Mouse (Mus musculus): ENCODE data around the gene Slc7a5.

Gene Slc7a5

GRCm38 (mm10) chr8:121848495-121848894 lies 59.0 kb downstream of the Slc7a5 start:
- no peak for TF ChIP-seq NANOG (IDR thresholded peaks at IDR 0.05; ENCODE audit: borderline replicate concordance, low read length)
- no peak for TF ChIP-seq CTCF (conservative IDR thresholded peaks at IDR 0.05; ENCODE audit: low read length)
- no peak for TF ChIP-seq POU5F1 (IDR thresholded peaks at IDR 0.05; ENCODE audit: borderline replicate concordance, low read length)
- Histone ChIP-seq H3K4me1 (replicated peaks; ENCODE audit: low read depth, low read length) (peaks cover 30% of the 10 kb centered on the region), H3K4me3 (replicated peaks; ENCODE audit: low read length) (no peak overlapping the region), H3K27me3 (ENCODE audit: insufficient read depth, low read length) (peaks cover 8% of the 10 kb centered on the region; the same call in 1 of the 2 replicates), H3K9me3 (ENCODE audit: low read length) (no peaks in the 10 kb centered on the region), H3K36me3 (ENCODE audit: insufficient read depth, low read length) (no peaks in the 10 kb centered on the region)

- H3K27me3 ChIP-seq (ENCODE audit: insufficient read depth, low read length): peaks cover 8% of the 10 kb centered on the region; the same call in 1 of the 2 replicates
- no peaks in the 10 kb centered on the region for H3K9me3 ChIP-seq (ENCODE audit: low read length)
- H3K36me3 ChIP-seq (ENCODE audit: insufficient read depth, low read length): no peaks in the 10 kb centered on the region
- H3K4me3 ChIP-seq (replicated peaks; ENCODE audit: low read length): no peak overlapping the region
- TF ChIP-seq POU5F1 (IDR thresholded peaks at IDR 0.05; ENCODE audit: borderline replicate concordance, low read length) (no peak), NANOG (IDR thresholded peaks at IDR 0.05; ENCODE audit: borderline replicate concordance, low read length) (no peak), CTCF (conservative IDR thresholded peaks at IDR 0.05; ENCODE audit: low read length) (no peak)
- peaks cover 25% of the 10 kb centered on the region for H3K4me1 ChIP-seq (replicated peaks; ENCODE audit: low read depth, low read length)
Measured at GRCm38 (mm10) chr8:121847987-121848386, 59.5 kb downstream of the Slc7a5 start.

GRCm38 (mm10) chr8:121847261-121847822 lies 60.2 kb downstream of the Slc7a5 start:
- H3K9me3 ChIP-seq (ENCODE audit: low read length): no peaks in the 10 kb centered on the region
- H3K4me3 ChIP-seq (replicated peaks; ENCODE audit: low read length): no peak overlapping the region
- H3K36me3 ChIP-seq (ENCODE audit: insufficient read depth, low read length): no peaks in the 10 kb centered on the region
- H3K27me3 ChIP-seq (ENCODE audit: insufficient read depth, low read length): peaks cover 10% of the 10 kb centered on the region
- TF ChIP-seq NANOG (IDR thresholded peaks at IDR 0.05; ENCODE audit: borderline replicate concordance, low read length) (no peak), CTCF (conservative IDR thresholded peaks at IDR 0.05; ENCODE audit: low read length) (no peak), POU5F1 (IDR thresholded peaks at IDR 0.05; ENCODE audit: borderline replicate concordance, low read length) (no peak)
- peaks cover 21% of the 10 kb centered on the region for H3K4me1 ChIP-seq (replicated peaks; ENCODE audit: low read depth, low read length)

GRCm38 (mm10) chr8:121846815-121847214 lies 60.7 kb downstream of the Slc7a5 start:
- no peaks in the 10 kb centered on the region for H3K9me3 ChIP-seq (ENCODE audit: low read length)
- no peaks in the 10 kb centered on the region for H3K36me3 ChIP-seq (ENCODE audit: insufficient read depth, low read length)
- H3K4me3 ChIP-seq (replicated peaks; ENCODE audit: low read length): no peak overlapping the region
- TF ChIP-seq POU5F1 (IDR thresholded peaks at IDR 0.05; ENCODE audit: borderline replicate concordance, low read length) (no peak), NANOG (IDR thresholded peaks at IDR 0.05; ENCODE audit: borderline replicate concordance, low read length) (no peak), CTCF (conservative IDR thresholded peaks at IDR 0.05; ENCODE audit: low read length) (no peak)
- peaks cover 10% of the 10 kb centered on the region for H3K27me3 ChIP-seq (ENCODE audit: insufficient read depth, low read length)
- peaks cover 17% of the 10 kb centered on the region for H3K4me1 ChIP-seq (replicated peaks; ENCODE audit: low read depth, low read length)

DNA sequence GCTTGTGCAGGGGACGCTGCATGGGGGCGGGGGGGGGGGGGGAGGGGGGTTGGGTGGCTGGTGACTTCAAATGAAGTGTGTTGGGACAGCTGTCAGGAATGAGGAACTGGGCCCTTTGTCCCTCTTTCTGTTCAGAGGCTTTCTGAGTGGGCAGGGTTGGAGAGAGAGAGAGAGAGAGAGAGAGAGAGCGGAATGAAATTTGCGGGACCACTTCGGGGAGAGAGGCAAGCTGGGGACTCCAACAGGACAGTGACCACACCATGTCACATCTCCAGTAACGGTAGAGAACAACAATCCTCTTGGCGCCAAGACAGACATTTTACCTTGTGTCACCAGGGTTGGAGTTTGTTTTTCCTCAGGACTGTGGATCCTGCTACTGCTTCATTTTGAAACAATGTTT lies 62.7 kb downstream of the Slc7a5 start:
- Histone ChIP-seq H3K36me3 (ENCODE audit: insufficient read depth, low read length) (no peaks in the 10 kb centered on the region), H3K27me3 (ENCODE audit: insufficient read depth, low read length) (peaks cover 10% of the 10 kb centered on the region), H3K4me3 (replicated peaks; ENCODE audit: low read length) (no peak overlapping the region), H3K9me3 (ENCODE audit: low read length) (no peaks in the 10 kb centered on the region), H3K4me1 (replicated peaks; ENCODE audit: low read depth, low read length) (peaks cover 9% of the 10 kb centered on the region)
- TF ChIP-seq NANOG (IDR thresholded peaks at IDR 0.05; ENCODE audit: borderline replicate concordance, low read length): no peak

GRCm38 (mm10) chr8:121843184-121843733 lies 64.2 kb downstream of the Slc7a5 start:
- no peak for TF ChIP-seq CTCF (conservative IDR thresholded peaks at IDR 0.05; ENCODE audit: low read length)
- no peak for TF ChIP-seq NANOG (IDR thresholded peaks at IDR 0.05; ENCODE audit: borderline replicate concordance, low read length)
- TF ChIP-seq POU5F1 (IDR thresholded peaks at IDR 0.05; ENCODE audit: borderline replicate concordance, low read length): no peak
- peaks cover 3% of the 10 kb centered on the region for H3K27me3 ChIP-seq (ENCODE audit: insufficient read depth, low read length)
- H3K9me3 ChIP-seq (ENCODE audit: low read length): no peaks in the 10 kb centered on the region

GRCm38 (mm10) chr8:121842064-121842955 lies 65.2 kb downstream of the Slc7a5 start:
- Histone ChIP-seq H3K4me3 (replicated peaks; ENCODE audit: low read length) (no peak overlapping the region), H3K27me3 (ENCODE audit: insufficient read depth, low read length) (peaks cover 2% of the 10 kb centered on the region; the same call in 1 of the 2 replicates), H3K4me1 (replicated peaks; ENCODE audit: low read depth, low read length) (peaks cover 9% of the 10 kb centered on the region), H3K36me3 (ENCODE audit: insufficient read depth, low read length) (no peaks in the 10 kb centered on the region), H3K9me3 (ENCODE audit: low read length) (no peaks in the 10 kb centered on the region)
- TF ChIP-seq NANOG (IDR thresholded peaks at IDR 0.05; ENCODE audit: borderline replicate concordance, low read length) (no peak), CTCF (conservative IDR thresholded peaks at IDR 0.05; ENCODE audit: low read length) (no peak), POU5F1 (IDR thresholded peaks at IDR 0.05; ENCODE audit: borderline replicate concordance, low read length) (no peak)

More at GRCm38 (mm10) chr8:121843184-121843733, 64.2 kb downstream of the Slc7a5 start:
- Histone ChIP-seq H3K36me3 (ENCODE audit: insufficient read depth, low read length) (no peaks in the 10 kb centered on the region), H3K4me3 (replicated peaks; ENCODE audit: low read length) (no peak overlapping the region), H3K4me1 (replicated peaks; ENCODE audit: low read depth, low read length) (peaks cover 9% of the 10 kb centered on the region)

DNA sequence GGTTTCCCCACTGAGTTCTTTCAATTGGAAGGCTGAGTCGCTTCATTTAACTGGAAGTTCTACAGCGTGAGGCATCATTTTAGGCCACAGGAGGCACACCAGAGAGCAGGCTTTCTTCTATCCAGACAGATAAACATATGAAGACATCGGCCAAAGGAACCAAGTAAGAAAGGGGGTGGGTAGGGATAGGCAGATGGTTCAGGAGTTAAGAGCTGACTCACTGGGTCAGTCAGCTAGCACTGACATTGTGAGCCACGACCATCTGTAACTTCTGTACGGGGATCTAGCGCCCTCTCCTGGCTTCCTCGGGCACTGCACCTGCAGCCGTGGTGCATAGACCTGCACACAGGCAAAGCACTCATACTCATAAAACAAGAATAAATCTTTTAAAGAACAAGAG lies 66.3 kb downstream of the Slc7a5 start:
- Histone ChIP-seq H3K4me1 (replicated peaks; ENCODE audit: low read depth, low read length) (peaks cover 9% of the 10 kb centered on the region), H3K9me3 (ENCODE audit: low read length) (no peaks in the 10 kb centered on the region), H3K36me3 (ENCODE audit: insufficient read depth, low read length) (no peaks in the 10 kb centered on the region), H3K4me3 (replicated peaks; ENCODE audit: low read length) (0 out of 2 replicates have a peak overlapping the region, but pooled peaks have one; percentile 26), H3K27me3 (ENCODE audit: insufficient read depth, low read length) (peaks cover 2% of the 10 kb centered on the region; the same call in 1 of the 2 replicates)
- TF ChIP-seq POU5F1 (IDR thresholded peaks at IDR 0.05; ENCODE audit: borderline replicate concordance, low read length) (no peak), CTCF (conservative IDR thresholded peaks at IDR 0.05; ENCODE audit: low read length) (peak; percentile 99)

All from E14TG2a.4 (cell line).